Mouse (Mus musculus) spleen, embryonic (tissue): ENCODE measurements around the gene Trim17.

Source experiments
- CTCF ChIA-PET: fragments of 350-600 bp; sonication (Branson Sonifier 250); formaldehyde crosslinking; loops from one replicate; lab custom pipeline; 2022; lab: Charles Lee

The Trim17 gene

GRCm38 (mm10) chr11:58954420-58955142, at the start of gene Trim17, which contains the start of gene Hist3h2a:
Gene Trim17, plus strand, starts transcription at chr11:58954685.
Gene Hist3h2a, plus strand, starts transcription at chr11:58954685.
- CTCF ChIA-PET = interaction anchor here (0.6 to 1.0 kb wide), 4 partner anchors 20 to 29 kb away, joined by 3 to 8 read pairs (median 3); partner anchors contain the start of gene Trim11

- CTCF ChIA-PET = no interaction called here
Observed at GRCm38 (mm10) chr11:58904838-58905237, 49.6 kb upstream of the Trim17 start.

DNA sequence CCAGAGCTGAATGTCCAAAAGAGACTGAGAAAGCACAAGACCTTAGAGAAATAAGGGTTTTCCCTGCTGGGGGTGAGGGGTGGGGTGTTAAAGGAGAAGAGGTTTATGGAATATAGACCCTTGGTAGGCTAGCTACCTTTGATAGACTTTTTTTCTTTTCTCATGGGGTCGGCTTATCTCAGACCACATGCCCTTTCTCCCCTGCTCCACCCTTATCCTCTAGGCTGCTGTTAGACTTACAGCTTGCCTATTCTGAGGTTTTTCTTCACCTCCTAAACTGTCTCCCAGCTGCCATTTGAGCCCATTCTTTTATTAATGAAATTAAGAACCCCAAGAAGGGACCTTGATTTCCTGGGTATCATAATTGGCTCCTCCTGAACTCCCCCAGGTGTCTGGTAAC, 40.7 kb upstream of the Trim17 start:
- CTCF ChIA-PET = no interaction called here

GRCm38 (mm10) chr11:58914461-58915028, 39.9 kb upstream of the Trim17 start:
- CTCF ChIA-PET = interaction anchor here (0.6 to 0.7 kb wide), 2 partner anchors 46 to 66 kb away, joined by 3 read pairs; no protein-coding TSS in a partner anchor

- CTCF ChIA-PET = no interaction called here
Observed at GRCm38 (mm10) chr11:58916879-58917744, 37.4 kb upstream of the Trim17 start.

- CTCF ChIA-PET = no interaction called here
Observed at GRCm38 (mm10) chr11:58917745-58918366, 36.6 kb upstream of the Trim17 start, which contains the start of gene Btnl10. Gene Btnl10, plus strand, starts transcription at chr11:58917908.

DNA sequence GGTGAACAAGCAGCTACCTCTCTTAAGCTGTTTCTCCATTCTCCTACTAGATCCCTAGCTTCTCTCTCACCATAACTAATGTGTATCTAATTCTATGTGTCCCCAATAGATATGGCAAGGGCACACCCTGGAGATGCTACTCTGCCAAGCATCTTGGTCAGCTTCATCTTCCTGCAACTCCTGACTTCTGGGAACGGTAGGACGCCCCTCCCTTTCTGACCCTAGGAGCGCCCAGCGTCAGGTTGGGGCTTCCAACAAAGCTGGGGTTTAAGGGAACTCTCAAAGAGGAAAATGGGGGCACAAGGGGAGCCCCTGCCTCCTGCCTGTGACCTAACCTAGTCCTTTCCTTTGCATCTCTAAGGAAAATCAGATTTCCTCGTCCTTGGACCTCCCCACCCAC, 35.7 kb upstream of the Trim17 start:
- CTCF ChIA-PET = interaction anchor here (0.6 to 0.7 kb wide), 2 partner anchors 21 to 92 kb away, joined by 3 to 6 read pairs; no protein-coding TSS in a partner anchor

GRCm38 (mm10) chr11:58922420-58922819, 32.1 kb upstream of the Trim17 start:
- CTCF ChIA-PET = no interaction called here

DNA sequence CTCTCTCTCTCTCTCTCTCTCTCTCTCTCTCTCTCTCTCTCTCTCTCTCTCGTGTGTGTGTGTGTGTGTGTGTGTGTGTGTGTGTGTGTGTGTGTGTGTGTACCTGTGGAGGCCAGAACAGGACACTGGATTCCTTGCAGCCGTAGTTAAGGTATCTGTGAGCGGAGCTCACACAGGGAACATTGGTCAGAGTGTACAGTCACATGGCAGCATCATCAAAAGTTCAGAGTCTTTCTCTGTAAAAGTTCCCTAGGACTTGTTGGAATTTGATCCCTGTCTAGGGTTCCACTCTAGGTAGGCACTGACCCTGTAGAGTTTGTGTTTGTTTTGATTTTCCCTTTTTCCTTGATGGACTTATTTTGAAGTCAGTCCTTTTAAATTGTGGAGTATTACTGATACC, 27.8 kb upstream of the Trim17 start:
- CTCF ChIA-PET = interaction anchor here (0.6 to 0.7 kb wide), 2 partner anchors 7 to 33 kb away, joined by 3 to 4 read pairs; no protein-coding TSS in a partner anchor

DNA sequence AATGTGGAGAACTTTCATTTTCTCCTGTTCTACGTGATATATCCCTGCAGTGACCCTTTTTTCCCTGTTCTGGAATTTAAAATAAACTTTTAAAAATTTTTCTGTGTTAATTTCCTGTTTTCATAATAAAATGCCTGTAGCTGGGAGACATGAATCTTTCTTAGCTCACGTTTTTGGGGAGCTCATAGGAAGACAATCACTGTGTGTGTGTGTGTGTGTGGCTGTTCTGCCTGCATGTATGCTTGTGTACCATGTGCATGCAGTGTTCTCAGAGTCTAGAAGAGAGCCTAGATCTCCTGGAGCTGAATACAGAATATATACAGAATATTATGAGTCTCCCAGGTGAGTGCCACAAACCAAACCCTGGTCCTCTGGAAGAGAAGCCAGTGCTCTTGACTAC, 27.4 kb upstream of the Trim17 start:
- CTCF ChIA-PET = interaction anchor here (0.6 to 0.7 kb wide), 2 partner anchors 8 to 32 kb away, joined by 3 to 4 read pairs; no protein-coding TSS in a partner anchor

DNA sequence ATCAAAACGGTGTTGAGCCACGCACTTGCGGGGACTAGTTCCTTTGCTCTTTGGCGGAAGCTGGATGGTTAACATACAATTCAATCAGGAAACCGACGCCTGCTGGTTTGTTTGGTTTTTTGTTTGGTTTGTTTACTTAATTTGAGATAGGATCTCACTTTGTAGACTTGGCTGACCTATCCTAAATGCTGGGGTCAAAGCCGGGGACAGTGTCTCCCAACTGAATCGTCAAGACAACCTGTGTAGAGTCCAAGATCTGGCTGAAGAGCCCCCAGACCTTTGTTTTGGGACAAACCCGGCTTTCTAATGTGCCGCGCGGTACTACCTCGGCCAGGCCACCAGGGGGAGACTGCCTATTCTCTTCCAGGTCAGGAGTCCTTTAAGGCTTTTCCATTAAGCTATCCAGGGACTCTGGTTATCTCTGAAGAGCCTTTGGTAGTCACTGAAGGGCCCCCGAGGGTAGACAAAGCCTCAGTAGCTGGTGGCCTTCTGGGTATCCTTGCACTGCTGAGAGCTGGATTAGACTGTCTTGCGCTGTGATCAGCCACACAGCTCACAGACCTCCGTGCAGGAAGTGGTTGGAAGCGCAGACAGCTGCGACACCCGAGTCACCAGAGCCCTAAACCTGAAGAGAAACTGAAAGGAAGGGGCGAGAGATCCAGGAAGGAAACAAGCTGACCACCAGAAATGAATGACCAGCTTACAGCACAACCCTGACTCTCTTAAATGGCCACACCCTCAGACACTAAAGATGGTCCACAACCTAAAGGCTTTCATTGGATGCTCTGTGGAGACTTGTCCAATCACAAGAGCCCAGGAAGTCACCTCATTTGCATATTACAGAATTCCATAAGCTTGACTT, 26.5 kb upstream of the Trim17 start:
- CTCF ChIA-PET = interaction anchor here (0.5 to 0.9 kb wide), 3 partner anchors 20 to 573 kb away, joined by 3 read pairs; partner anchors contain the start of genes Hist3h2a and Trim17

- CTCF ChIA-PET = interaction anchor here (0.6 to 0.9 kb wide), 4 partner anchors 19 to 233 kb away, joined by 3 read pairs; partner anchors contain the start of genes Hist3h2a, Hist3h2ba and Trim17
Observed at GRCm38 (mm10) chr11:58929055-58929454, 25.4 kb upstream of the Trim17 start.

DNA sequence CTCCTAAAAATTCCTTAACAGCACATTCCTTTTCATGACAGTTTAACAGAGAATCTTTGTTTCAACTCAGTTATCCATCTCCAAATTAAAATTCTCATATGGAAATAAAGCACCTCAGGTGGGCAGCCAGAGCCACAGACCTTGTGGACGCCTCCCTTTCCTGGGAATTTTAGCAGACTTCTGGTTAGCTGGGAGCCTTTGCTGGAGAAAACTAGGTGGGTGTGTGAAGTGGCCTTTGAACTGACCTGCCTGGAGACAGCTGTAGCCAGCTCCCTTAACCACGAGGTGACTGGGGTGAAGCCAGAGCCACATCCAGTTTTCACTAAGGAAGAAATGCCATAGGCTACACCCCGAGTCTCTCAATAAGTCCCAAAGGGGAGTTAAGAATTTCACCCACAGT, 24.8 kb upstream of the Trim17 start:
- CTCF ChIA-PET = interaction anchor here (0.6 kb wide), 1 partner anchor 19 kb away, joined by 3 read pairs; the partner anchor contains the start of gene Hist3h2ba

DNA sequence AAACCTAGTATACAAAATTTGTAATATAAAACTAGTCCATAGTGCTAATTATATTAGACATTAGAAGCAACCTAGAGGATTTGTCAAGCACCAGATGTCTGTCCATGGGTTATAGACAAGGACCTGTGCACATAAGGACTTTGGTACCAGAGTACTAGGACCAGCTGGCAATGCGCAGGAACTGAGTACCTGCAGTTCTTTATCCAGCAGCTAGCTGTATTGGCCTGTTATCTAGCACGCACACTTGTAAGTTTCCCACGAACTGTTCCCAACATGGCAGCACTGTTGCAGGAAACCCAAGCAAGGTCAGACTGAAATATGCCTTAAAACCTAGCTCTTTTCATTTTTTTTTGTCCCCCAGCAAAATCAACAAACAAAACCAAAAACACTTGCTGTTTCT, 24.2 kb upstream of the Trim17 start:
- CTCF ChIA-PET = no interaction called here

- CTCF ChIA-PET = no interaction called here
Observed at GRCm38 (mm10) chr11:58931576-58931975, 22.9 kb upstream of the Trim17 start.

GRCm38 (mm10) chr11:58937909-58938308, 16.6 kb upstream of the Trim17 start:
- CTCF ChIA-PET = no interaction called here

DNA sequence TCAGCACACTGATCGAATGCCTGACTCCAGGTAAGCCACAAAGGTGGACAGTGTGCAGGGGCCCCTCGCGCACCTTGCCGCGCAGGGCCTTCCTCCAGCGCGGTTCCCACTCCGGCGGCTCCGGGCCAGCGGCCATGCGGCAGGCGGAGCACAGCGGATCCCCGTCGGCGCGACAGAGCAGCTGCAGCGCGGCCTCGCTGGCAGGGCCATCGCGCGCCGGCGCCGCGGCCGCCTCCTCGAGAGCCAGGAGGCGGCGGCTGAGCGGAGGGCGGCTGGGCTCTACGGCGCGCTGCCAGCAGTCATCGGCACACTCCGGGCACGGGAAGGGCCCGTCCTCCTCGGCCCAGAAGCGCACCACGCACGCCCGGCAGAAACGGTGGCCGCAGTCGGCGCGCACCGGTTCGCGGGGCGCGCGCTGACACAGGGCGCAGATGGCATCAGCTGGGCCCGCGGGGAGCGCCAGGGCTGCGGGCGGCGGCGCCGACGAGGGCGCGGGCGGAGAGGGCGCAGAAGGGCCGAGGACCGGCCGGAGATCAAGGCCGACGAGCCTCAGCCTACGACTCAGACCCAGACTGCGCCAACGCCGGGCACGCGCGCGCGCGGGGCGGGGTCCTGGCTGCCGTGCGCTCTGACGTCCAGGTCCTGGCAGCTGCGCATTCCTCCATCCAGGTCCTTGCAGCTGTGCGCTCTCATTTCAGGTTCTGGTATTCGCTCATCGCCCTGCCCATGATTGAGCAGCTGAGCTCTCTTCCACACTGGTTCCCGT, 16.0 kb upstream of the Trim17 start, which contains the start of gene Rnf187:
Gene Rnf187 (minus strand): TSS at position 595 of the 766 bp plus-strand sequence.
- CTCF ChIA-PET = interaction anchor here (0.5 to 1.1 kb wide), 3 partner anchors 10 to 22 kb away, joined by 3 read pairs; partner anchors contain the start of gene Hist3h2ba

DNA sequence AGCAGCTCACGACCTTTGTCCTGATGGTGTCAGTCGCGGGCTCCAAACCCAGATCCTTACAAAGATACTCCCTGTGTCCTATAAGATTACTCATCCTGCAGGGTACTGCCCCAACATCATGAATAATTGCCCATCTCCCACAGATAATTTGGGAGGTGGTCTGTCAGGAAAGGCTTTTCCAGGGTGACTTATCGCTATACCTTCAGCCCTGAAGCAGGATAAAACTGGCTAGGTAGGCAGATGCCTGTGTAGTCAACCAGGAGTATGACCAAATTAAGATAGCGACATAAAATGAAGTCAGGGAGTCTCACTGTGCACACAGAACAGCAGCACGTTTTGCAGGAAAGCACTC, 15.4 kb upstream of the Trim17 start:
- CTCF ChIA-PET = interaction anchor here (0.5 to 1.1 kb wide), 3 partner anchors 10 to 22 kb away, joined by 3 read pairs; partner anchors contain the start of gene Hist3h2ba

DNA sequence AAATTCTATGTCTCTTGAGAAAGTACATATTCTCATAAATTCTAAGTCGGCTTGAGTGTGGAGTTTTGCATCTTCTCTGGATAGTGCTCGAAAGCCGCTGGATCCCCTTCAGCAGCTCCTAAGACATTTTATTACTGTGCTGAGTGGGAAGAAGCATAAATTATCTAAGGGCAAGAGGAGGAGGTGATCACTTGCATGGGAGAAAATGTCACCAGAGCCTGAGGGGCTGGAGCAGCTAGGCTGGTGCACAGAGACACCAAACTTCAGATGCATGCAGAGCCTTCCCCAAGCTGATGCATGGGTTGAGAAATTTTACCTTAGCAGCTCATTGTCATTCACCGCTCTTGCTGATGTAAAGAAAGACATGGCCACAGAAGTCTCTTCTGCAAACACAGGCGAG, 10.3 kb upstream of the Trim17 start:
- CTCF ChIA-PET = no interaction called here
